Mouse (Mus musculus) heart, adult 2 months (tissue): ENCODE measurements around the gene Hes6. TPM values are rescaled to one million over a fixed set of nuclear protein-coding genes. Genes with fewer than 3 reads are reported as not detected.
A peak's percentile ranks its signal among the peaks of the same experiment; 100 is the strongest.

ENCODE experiments used
- DNase-seq, 2 experiments: peaks; one replicate each; pipeline ENCODE4 v3.0.0; 2021
- H3K27ac ChIP-seq: fragments of 200-600 bp; 2 replicates; pipeline ENCODE4 v1.8.1; 2022
- H3K27me3 ChIP-seq: fragments of 200-500 bp; 2 replicates; pipeline ENCODE4 v1.6.1; 2012; ENCODE audit warnings: mild to moderate bottlenecking, low read length, inconsistent platforms, mixed read lengths; ENCODE audit not compliant: control insufficient read depth, insufficient read depth
- H3K36me3 ChIP-seq: fragments of 200-500 bp; 2 replicates; pipeline ENCODE4 v1.6.1; 2012; ENCODE audit warnings: low read length, inconsistent platforms; ENCODE audit not compliant: control insufficient read depth, insufficient read depth
- H3K4me1 ChIP-seq: fragments of 200-500 bp; 2 replicates; pipeline ENCODE4 v1.6.1; 2011; ENCODE audit warnings: low read length; ENCODE audit not compliant: control insufficient read depth, insufficient read depth
- H3K4me3 ChIP-seq: fragments of 200-600 bp; 2 replicates; pipeline ENCODE4 v1.8.1; 2022
- H3K79me2 ChIP-seq: fragments of 200-500 bp; replicated peaks from 2 replicates; pipeline ENCODE4 v1.6.1; 2012; ENCODE audit warnings: mild to moderate bottlenecking, inconsistent platforms, low read length, moderate library complexity, mixed read lengths; ENCODE audit not compliant: control insufficient read depth, insufficient read depth
- H3K9ac ChIP-seq: fragments of 200-500 bp; 2 replicates; pipeline ENCODE4 v1.6.1; 2012; ENCODE audit warnings: low read depth, mild to moderate bottlenecking, control low read depth, inconsistent platforms, low read length, mixed read lengths
- CTCF ChIP-seq: fragments of 200-600 bp; IDR thresholded peaks from 2 replicates; pipeline ENCODE4 v1.8.1; 2022; ENCODE audit warnings: antibody characterized with exemption, mild to moderate bottlenecking, moderate library complexity
- EP300 ChIP-seq: fragments of 200-500 bp; IDR thresholded peaks from 2 replicates; pipeline ENCODE4 v1.6.1; 2011; ENCODE audit warnings: low read depth, low read length, control low read depth; ENCODE audit not compliant: insufficient read depth
- POLR2A ChIP-seq: fragments of 200-500 bp; IDR thresholded peaks from 2 replicates; pipeline ENCODE4 v1.6.1; 2011; ENCODE audit warnings: mild to moderate bottlenecking, low read depth, low read length, control low read depth; ENCODE audit not compliant: insufficient read depth
- WGBS: fragments of 180-500 bp; shearing (Covaris S2); methylation state at CpG from one replicate; pipeline ENCODE4 v1.1.7; 2018; 5-methylcytosine and 5-hydroxymethylcytosine counted together
- intact Hi-C: fragments of 180-260 bp; cut with DNase I; formaldehyde crosslinking; loops from one replicate; pipeline ENCODE4 v1.15.1; 2025
- polyA plus RNA-seq: library from polyadenylated mRNA; depleted of rRNA; stranded (reverse); fragments of >200 nt; gene quantifications from 2 replicates; pipeline ENCODE4 v1.2.3, GENCODE M21; 2012
- total RNA-seq, 2 experiments: library from RNA; stranded (reverse); gene quantifications; 2 replicates each; pipeline ENCODE4 v1.2.3; 2021

The Hes6 gene
- total and polyA plus RNA-seq, 3 experiments, result 17.4 to 25.8 (median 18.2) TPM

DNA sequence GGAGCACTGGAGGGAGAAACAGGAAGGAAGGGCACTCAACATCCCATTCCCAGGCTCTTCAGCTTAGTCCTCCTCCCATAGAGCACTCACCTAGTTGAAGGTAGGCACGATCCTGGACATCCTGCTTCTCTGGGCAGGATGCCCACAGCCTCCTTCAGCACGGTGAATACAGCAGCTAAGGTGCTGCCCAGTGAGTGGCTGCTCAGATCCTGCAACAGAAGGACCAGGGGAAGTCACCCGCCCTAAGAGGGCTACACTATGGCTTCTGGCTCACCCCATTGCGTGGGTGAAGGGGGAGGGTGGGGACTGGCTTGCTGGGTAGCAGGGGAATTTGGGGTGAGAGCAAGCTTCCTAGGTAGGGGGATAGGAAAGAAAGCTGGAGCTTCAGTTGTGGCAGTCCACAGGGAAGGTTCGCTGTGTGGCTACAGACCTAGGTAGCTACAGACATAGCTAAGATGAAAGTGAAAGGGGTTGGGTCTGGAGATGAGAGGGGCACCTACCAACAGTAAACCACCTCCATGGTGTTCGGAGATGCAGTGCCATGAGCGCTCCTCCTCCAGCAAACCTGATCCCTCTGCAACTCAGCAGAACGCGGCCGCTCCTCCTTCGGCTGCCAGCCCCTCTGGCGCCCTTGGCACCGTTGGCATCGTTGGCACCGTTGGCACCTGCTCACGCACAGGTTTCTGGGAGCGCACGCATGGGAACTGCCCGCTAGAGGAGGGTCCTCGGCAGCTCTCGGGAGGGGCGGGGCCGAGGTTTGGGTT, 8.2 kb downstream of the Hes6 start:
- Histone ChIP-seq H3K36me3 (no peaks in the 10 kb centered on the region), H3K27me3 (no peaks in the 10 kb centered on the region), H3K9ac (no peak overlapping the region), H3K4me1 (no peaks in the 10 kb centered on the region), H3K4me3 (no peak overlapping the region), H3K79me2 (no peaks in the 10 kb centered on the region), H3K27ac (no peak overlapping the region)
- 53% methylated on average over 23 of the region's 23 CpGs for WGBS
- TF ChIP-seq POLR2A (no peak), EP300 (no peak)
- intact Hi-C loops, result no loop called here
- DNase-seq, result peak in 1 of 2 experiments; percentile 41

DNA sequence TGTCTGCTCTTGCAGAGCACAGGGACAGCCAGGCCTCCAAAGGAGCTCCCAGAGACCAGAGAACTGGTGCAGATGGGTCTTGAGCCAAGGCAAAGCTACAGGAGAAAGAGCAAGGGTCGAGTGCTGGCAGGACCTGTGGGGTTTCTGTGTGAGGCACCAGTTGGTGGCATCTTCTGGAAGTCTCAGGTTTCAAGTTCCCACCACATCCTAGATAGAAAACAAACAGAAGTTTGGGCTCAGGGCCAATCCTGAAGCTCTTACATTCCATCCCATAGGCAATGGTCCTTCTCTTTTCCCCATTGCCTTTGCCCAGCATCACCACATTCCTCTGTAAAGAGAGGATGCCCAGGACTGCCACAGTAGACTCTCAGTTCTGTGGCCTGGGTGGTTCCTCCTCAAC, 8.9 kb downstream of the Hes6 start:
- H3K27ac ChIP-seq, result no peak overlapping the region
- H3K27me3 ChIP-seq, result no peaks in the 10 kb centered on the region
- H3K4me1 ChIP-seq, result no peaks in the 10 kb centered on the region
- 4% methylated on average over 1 of the region's 1 CpGs for WGBS
- intact Hi-C loops, result no loop called here
- H3K9ac ChIP-seq, result no peak overlapping the region
- DNase-seq, result no peak
- no peak overlapping the region for H3K4me3 ChIP-seq
- no peak for TF ChIP-seq EP300
- H3K79me2 ChIP-seq, result no peaks in the 10 kb centered on the region
- no peaks in the 10 kb centered on the region for H3K36me3 ChIP-seq

DNA sequence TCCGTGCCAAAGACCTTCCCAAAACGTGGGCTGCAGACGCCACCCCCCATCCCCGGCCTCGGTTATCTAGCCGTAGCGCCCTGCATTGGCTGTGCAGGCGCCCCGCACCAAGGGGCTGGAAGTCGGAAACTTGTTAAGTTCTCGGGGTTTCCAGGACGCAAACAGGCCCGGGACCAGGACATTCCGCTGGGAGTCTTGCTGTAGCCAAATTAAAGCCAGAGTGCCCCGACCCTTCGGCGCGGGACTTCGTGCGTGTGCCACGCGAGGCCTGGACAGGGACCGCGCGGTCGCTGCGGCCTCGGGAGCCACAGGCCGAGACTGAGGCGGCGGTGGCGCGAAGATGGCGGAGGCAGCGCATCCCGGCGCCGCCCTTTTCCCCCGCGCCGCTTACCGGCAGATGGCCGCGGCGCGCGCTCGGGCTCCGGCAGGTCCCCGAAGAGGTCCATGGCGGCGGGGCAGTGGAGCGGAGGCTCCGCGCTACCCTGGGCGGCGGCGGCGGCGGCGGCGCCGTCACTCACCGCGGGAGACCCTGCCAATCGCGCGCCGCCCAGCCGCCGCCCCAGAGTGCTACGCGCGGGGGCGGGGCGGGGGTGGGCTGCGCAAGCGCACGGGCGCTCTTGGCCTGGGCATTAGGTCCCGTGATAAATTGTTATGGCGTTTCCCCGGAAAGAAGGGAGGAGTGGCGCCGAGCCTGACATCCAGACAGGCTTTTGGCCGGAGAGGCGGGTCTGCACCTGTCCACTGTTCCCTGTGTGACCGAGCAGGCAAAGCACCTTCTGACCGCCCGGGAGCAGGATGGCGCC, 15.4 kb downstream of the Hes6 start, which contains the start of gene Ilkap:
Gene Ilkap (minus strand): TSS at position 556 of the 803 bp plus-strand sequence.
- Histone ChIP-seq H3K4me1 (peaks cover 4% of the 10 kb centered on the region), H3K9ac (peak within 1 kb of the TSS; percentile 95), H3K27me3 (no peaks in the 10 kb centered on the region), H3K79me2 (peaks cover 2% of the 10 kb centered on the region), H3K36me3 (peaks cover 12% of the 10 kb centered on the region), H3K4me3 (peak within 1 kb of the TSS; percentile 80), H3K27ac (peak within 1 kb of the TSS; percentile 95)
- peak; percentile 89 to 92 for DNase-seq
- intact Hi-C loops, result loop anchor here (2.0 kb wide), 1 partner anchor 14 kb away; no protein-coding TSS in a partner anchor
- WGBS, result under 1% methylated on average over 86 of the region's 91 CpGs
- no peak for TF ChIP-seq CTCF
- peak; percentile 85 for TF ChIP-seq POLR2A
- peak; percentile 69; the same call in 1 of the 2 replicates for TF ChIP-seq EP300

DNA sequence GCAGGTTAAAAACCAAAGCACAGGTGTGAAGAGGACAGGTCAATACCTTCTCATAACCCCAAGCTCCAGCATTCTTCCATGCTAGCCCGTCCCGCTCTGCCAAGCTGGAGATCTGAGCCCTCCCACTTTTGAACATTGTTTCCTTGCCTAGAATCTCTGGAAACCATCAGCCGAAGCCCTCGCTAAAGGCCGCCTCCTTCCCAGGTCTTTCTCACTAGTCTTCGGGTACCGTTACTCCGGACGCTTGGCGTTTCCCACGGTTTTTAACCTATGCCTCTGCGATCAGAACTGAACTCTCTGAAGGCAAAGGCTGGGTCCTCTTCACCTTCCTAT, 15.9 kb downstream of the Hes6 start:
- WGBS, result under 1% methylated on average over 12 of the region's 12 CpGs
- Histone ChIP-seq H3K36me3 (peaks cover 12% of the 10 kb centered on the region), H3K27ac (peak overlapping the region; percentile 95), H3K4me3 (peak overlapping the region; percentile 80), H3K9ac (peak overlapping the region; percentile 90), H3K79me2 (peaks cover 2% of the 10 kb centered on the region), H3K4me1 (peaks cover 4% of the 10 kb centered on the region), H3K27me3 (no peaks in the 10 kb centered on the region)
- no peak for TF ChIP-seq EP300
- TF ChIP-seq CTCF, result no peak
- TF ChIP-seq POLR2A, result no peak
- intact Hi-C loops, result loop anchor here (2.0 kb wide), 1 partner anchor 15 kb away; no protein-coding TSS in a partner anchor
- peak in 1 of 2 experiments; percentile 31 for DNase-seq

DNA sequence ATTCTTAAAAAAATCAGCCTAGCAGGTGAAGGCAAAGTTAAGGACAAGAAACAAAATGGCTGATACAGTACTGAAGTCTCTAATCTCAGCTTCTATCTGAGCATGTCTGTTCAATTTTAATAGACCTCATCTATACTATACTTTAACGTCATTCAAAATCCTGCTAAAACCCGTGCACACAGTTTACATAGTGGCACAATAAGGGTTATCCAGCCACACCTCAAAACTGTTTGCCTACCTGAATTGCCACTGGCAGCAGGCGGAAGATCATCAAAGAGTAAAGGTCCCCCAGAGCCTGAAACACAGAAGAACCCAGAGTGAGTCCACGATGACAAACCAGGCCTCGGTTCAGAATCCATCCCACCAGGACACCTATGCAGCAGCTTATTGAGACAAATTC, 23.5 kb downstream of the Hes6 start:
- Histone ChIP-seq H3K79me2 (peaks cover 1% of the 10 kb centered on the region), H3K27me3 (no peaks in the 10 kb centered on the region), H3K4me3 (no peak overlapping the region), H3K27ac (no peak overlapping the region), H3K4me1 (no peaks in the 10 kb centered on the region; the same call in 1 of the 2 replicates), H3K9ac (no peak overlapping the region), H3K36me3 (peaks cover 2% of the 10 kb centered on the region; the same call in 1 of the 2 replicates)
- no peak for DNase-seq
- TF ChIP-seq POLR2A, result no peak
- no peak for TF ChIP-seq CTCF
- no peak for TF ChIP-seq EP300
- WGBS, result 96% methylated on average over 5 of the region's 5 CpGs
- intact Hi-C loops, result no loop called here

DNA sequence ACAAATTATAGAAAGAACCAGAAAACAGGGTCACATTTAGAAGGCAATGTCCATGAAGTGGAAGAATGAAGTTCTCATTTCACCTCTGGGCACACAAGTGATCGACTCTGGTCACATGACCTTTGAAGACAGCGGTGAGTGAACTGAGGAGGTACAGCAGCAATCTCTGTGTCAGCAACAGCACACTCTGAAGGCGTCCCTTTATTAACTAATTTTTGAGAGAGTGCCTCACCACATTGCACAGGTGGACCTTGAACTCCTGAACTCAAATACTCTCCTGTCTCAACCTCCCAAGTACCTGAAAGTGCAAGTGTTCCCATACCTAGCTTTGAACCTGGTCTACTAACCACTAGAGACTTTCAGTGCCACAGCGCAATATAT, 32.8 kb downstream of the Hes6 start:
- H3K4me3 ChIP-seq, result no peak overlapping the region
- no peaks in the 10 kb centered on the region for H3K4me1 ChIP-seq
- no peaks in the 10 kb centered on the region for H3K36me3 ChIP-seq
- no peak overlapping the region for H3K27ac ChIP-seq
- TF ChIP-seq POLR2A (no peak), CTCF (no peak), EP300 (no peak)
- intact Hi-C loops, result loop anchor here (2.0 to 5.0 kb wide), 2 partner anchors 34 to 101 kb away; no protein-coding TSS in a partner anchor
- no peaks in the 10 kb centered on the region; the same call in 1 of the 2 replicates for H3K79me2 ChIP-seq
- no peak for DNase-seq
- no peak overlapping the region for H3K9ac ChIP-seq
- 91% methylated on average over 4 of the region's 4 CpGs for WGBS
- H3K27me3 ChIP-seq, result no peaks in the 10 kb centered on the region
